Mouse (Mus musculus) brain, embryonic 14.5 days (tissue): ENCODE measurements around the gene Dab1.

Experiments used
- CTCF ChIP-seq: fragments of 200-500 bp; IDR thresholded peaks from 2 replicates; pipeline ENCODE4 v1.5.1; 2012; ENCODE audit warnings: inconsistent platforms, mild to moderate bottlenecking, moderate library complexity, borderline replicate concordance; ENCODE audit not compliant: insufficient read depth, insufficient read length; ENCODE audit errors: extremely low read depth
- POLR2A ChIP-seq: fragments of 200-500 bp; IDR thresholded peaks from 2 replicates; pipeline ENCODE4 v1.6.1; 2012; ENCODE audit warnings: mild to moderate bottlenecking, inconsistent platforms, borderline replicate concordance; ENCODE audit not compliant: poor library complexity, insufficient read depth, insufficient read length, severe bottlenecking; ENCODE audit errors: extremely low read depth

DNA sequence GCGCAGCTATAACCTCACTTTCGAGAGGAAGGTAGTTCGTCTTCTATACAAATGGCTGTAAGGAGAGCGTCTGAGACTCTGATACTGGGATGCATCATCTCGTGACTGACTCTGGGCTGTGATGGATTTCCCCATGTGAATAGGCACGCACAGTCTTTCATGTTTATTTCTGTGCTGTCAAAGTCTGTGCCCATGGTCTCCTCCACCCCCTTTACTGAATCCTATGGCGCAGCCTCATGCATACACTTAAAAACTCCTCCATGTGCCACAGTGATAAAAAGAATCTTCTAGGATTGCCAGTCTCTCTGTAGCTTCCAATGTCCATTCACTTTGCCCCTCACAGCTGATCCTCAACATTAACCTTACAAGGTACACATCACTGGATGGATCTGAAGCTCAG is 1009.5 kb downstream of the Dab1 start:
- no peak for TF ChIP-seq CTCF
- TF ChIP-seq POLR2A: no peak
